20 mouse cellular contexts compared by ENCODE assay signal in genomic region chr10:87733241-87733640, GRCm38 (mm10).
DNase-seq lines count a peak whose midpoint lies in the region.
"Had no signal": no experiment of that assay in that cellular context is flagged by ENCODE, and none has a peak within 500 bp of the region (broad histone marks: within the 10 kb centered on the region; RNA-seq: fewer than 3 reads in every experiment).

No protein-coding gene starts in this region.

- 84% methylated on average over 7 of the region's 7 CpGs for WGBS in forebrain, embryonic 10.5 days

- H3K27ac ChIP-seq in forebrain, embryonic 10.5 days = no peak overlapping the region
- H3K27ac ChIP-seq: embryonic facial prominence, embryonic 12.5 days; forebrain, embryonic 12.5 days; heart, adult 2 months; heart, embryonic 15.5 days; hindbrain, embryonic 13.5 days; hindbrain, postnatal 0 days had no signal

- H3K9me3 ChIP-seq in forebrain, embryonic 10.5 days = no peaks in the 10 kb centered on the region
- H3K9me3 ChIP-seq: embryonic facial prominence, embryonic 12.5 days; forebrain, embryonic 12.5 days; heart, embryonic 15.5 days; hindbrain, embryonic 13.5 days had no signal

- no peaks in the 10 kb centered on the region for H3K27me3 ChIP-seq in forebrain, embryonic 10.5 days (ENCODE audit: poor library complexity, severe bottlenecking)
- H3K27me3 ChIP-seq: embryonic facial prominence, embryonic 12.5 days; forebrain, embryonic 12.5 days; heart, embryonic 15.5 days; hindbrain, embryonic 13.5 days had no signal

- peak; percentile 33 for DNase-seq in gastrocnemius, adult 18-20 months (ENCODE audit: low spot score)
- no peak for DNase-seq in gastrocnemius, adult 8-10 months (ENCODE audit: low spot score in 2 of 2)
- peak; percentile 7 for DNase-seq in testis, postnatal 14 days (ENCODE audit: low spot score)
- no peak for DNase-seq in testis, postnatal 10 days (ENCODE audit: low spot score)
- DNase-seq in gastrocnemius, postnatal 25 days = peak; percentile 47
- no peak for DNase-seq in forebrain, embryonic 10.5 days (ENCODE audit: extremely low spot score, low spot score)
- no peak for DNase-seq in lung, adult 18-20 months
- DNase-seq: adrenal gland, postnatal 10 days; B cell, adult 2 months; cerebellum, adult 11 months; cerebellum, adult 9-10 months; cerebellum, postnatal 25 days; heart, postnatal 14 days had no signal

- no peaks in the 10 kb centered on the region for H3K4me1 ChIP-seq in forebrain, embryonic 10.5 days
- H3K4me1 ChIP-seq: embryonic facial prominence, embryonic 12.5 days; forebrain, embryonic 12.5 days; heart, embryonic 15.5 days; hindbrain, embryonic 13.5 days had no signal

- H3K4me3 ChIP-seq in forebrain, embryonic 10.5 days = no peak overlapping the region
- H3K4me3 ChIP-seq: embryonic facial prominence, embryonic 12.5 days; forebrain, embryonic 12.5 days; heart, adult 2 months; heart, embryonic 15.5 days; hindbrain, embryonic 13.5 days had no signal

- H3K36me3 ChIP-seq in forebrain, embryonic 10.5 days (replicated peaks) = no peaks in the 10 kb centered on the region
- H3K36me3 ChIP-seq: embryonic facial prominence, embryonic 12.5 days; forebrain, embryonic 12.5 days; G1E; heart, embryonic 15.5 days; hindbrain, embryonic 13.5 days had no signal

Comparison
In these comparisons a context has a peak if more than half of its experiments do, and no peak if none do; other contexts are left out.
1. DNase-seq: peak in gastrocnemius, adult 18-20 months (single experiment), testis, postnatal 14 days (single experiment) and gastrocnemius, postnatal 25 days (single experiment); none in gastrocnemius, adult 8-10 months (0 of 2), testis, postnatal 10 days (single experiment), forebrain, embryonic 10.5 days (single experiment) and lung, adult 18-20 months (0 of 2).